Comparison of ENCODE assay signal across 23 mouse cellular contexts in the genomic region with DNA sequence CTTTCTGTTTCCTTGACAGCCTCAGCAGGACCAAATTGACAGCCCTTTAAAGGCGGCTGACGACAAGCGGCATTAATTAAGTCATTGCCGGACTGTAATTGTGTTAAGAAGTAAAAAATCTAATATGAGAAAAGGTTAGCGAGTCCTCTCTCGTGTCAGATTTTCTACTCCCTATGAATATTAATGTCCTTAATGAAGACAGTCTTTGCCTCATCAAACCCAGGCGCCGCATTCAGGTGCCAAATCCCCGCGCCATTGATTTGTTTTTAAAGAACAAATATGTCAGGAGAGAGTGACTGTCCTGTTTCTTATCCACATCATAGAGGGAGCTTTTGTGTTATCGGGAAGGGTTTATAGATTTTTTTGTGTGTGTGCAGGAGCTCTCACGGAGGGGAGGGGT.
DNase-seq lines count a peak whose midpoint lies in the region; ATAC-seq lines count a peak whose summit lies in the region.
"Had no signal": no experiment of that assay in that cellular context is flagged by ENCODE, and none has a peak within 500 bp of the region (broad histone marks: within the 10 kb centered on the region; RNA-seq: fewer than 3 reads in every experiment).

No protein-coding gene starts in this region.

- H3K4me3 ChIP-seq in hindbrain, embryonic 13.5 days: no peak overlapping the region
- H3K4me3 ChIP-seq in hindbrain, embryonic 10.5 days: no peak overlapping the region
- peak overlapping the region; percentile 9; the same call in 1 of the 2 replicates for H3K4me3 ChIP-seq in forebrain, embryonic 15.5 days
- H3K4me3 ChIP-seq in hindbrain, embryonic 16.5 days (ENCODE audit: low read length): no peak overlapping the region
- no peak overlapping the region for H3K4me3 ChIP-seq in midbrain, embryonic 16.5 days (ENCODE audit: low read depth, low read length)
- H3K4me3 ChIP-seq: embryonic facial prominence, embryonic 12.5 days; heart, embryonic 10.5 days; kidney, embryonic 15.5 days; limb, embryonic 15.5 days; stomach, embryonic 15.5 days had no signal

- H3K4me2 ChIP-seq in hindbrain, embryonic 13.5 days: peak overlapping the region; percentile 30
- peak overlapping the region; percentile 25 for H3K4me2 ChIP-seq in forebrain, embryonic 15.5 days (replicated peaks)
- H3K4me2 ChIP-seq in hindbrain, embryonic 16.5 days (ENCODE audit: low read length): peak overlapping the region; percentile 4; the same call in 1 of the 2 replicates
- peak overlapping the region; percentile 20 for H3K4me2 ChIP-seq in midbrain, embryonic 16.5 days (ENCODE audit: low read length)
- H3K4me2 ChIP-seq: embryonic facial prominence, embryonic 12.5 days; kidney, embryonic 15.5 days; limb, embryonic 15.5 days; lung, embryonic 14.5 days; stomach, embryonic 15.5 days had no signal

- no peaks in the 10 kb centered on the region for H3K9me3 ChIP-seq in hindbrain, embryonic 13.5 days
- no peaks in the 10 kb centered on the region for H3K9me3 ChIP-seq in hindbrain, embryonic 10.5 days
- no peaks in the 10 kb centered on the region for H3K9me3 ChIP-seq in forebrain, embryonic 15.5 days
- no peaks in the 10 kb centered on the region for H3K9me3 ChIP-seq in hindbrain, embryonic 16.5 days (ENCODE audit: control insufficient read depth, low read length)
- no peaks in the 10 kb centered on the region for H3K9me3 ChIP-seq in midbrain, embryonic 16.5 days (replicated peaks; ENCODE audit: control insufficient read depth, low read length, poor library complexity, severe bottlenecking)
- H3K9me3 ChIP-seq: embryonic facial prominence, embryonic 12.5 days; heart, embryonic 10.5 days; kidney, embryonic 15.5 days; limb, embryonic 15.5 days; stomach, embryonic 15.5 days had no signal

- peak overlapping the region; percentile 74 for H3K27ac ChIP-seq in hindbrain, embryonic 13.5 days
- H3K27ac ChIP-seq in hindbrain, embryonic 10.5 days: no peak overlapping the region
- H3K27ac ChIP-seq in forebrain, embryonic 15.5 days (replicated peaks): no peak overlapping the region
- H3K27ac ChIP-seq in hindbrain, embryonic 16.5 days (ENCODE audit: low read depth, low read length): no peak overlapping the region
- peak overlapping the region; percentile 41; the same call in 1 of the 2 replicates for H3K27ac ChIP-seq in midbrain, embryonic 16.5 days (ENCODE audit: low read length)
- H3K27ac ChIP-seq: embryonic facial prominence, embryonic 12.5 days; heart, embryonic 10.5 days; kidney, embryonic 15.5 days; limb, embryonic 15.5 days; liver, embryonic 14.5 days; stomach, embryonic 15.5 days had no signal

- WGBS in hindbrain, embryonic 13.5 days: 43% methylated on average over 12 of the region's 12 CpGs
- 83% methylated on average over 12 of the region's 12 CpGs for WGBS in hindbrain, embryonic 10.5 days
- 19% methylated on average over 12 of the region's 12 CpGs for WGBS in forebrain, embryonic 15.5 days
- 38% methylated on average over 12 of the region's 12 CpGs for WGBS in hindbrain, embryonic 16.5 days
- 39% methylated on average over 12 of the region's 12 CpGs for WGBS in midbrain, embryonic 16.5 days

- H3K4me1 ChIP-seq in hindbrain, embryonic 13.5 days (replicated peaks): peaks cover 19% of the 10 kb centered on the region
- no peaks in the 10 kb centered on the region; the same call in 1 of the 2 replicates for H3K4me1 ChIP-seq in hindbrain, embryonic 10.5 days (replicated peaks)
- peaks cover 19% of the 10 kb centered on the region for H3K4me1 ChIP-seq in forebrain, embryonic 15.5 days
- no peaks in the 10 kb centered on the region for H3K4me1 ChIP-seq in hindbrain, embryonic 16.5 days (ENCODE audit: control insufficient read depth, insufficient read depth, low read depth, low read length)
- H3K4me1 ChIP-seq in midbrain, embryonic 16.5 days (ENCODE audit: control insufficient read depth, insufficient read depth, low read length): peaks cover 10% of the 10 kb centered on the region
- H3K4me1 ChIP-seq: embryonic facial prominence, embryonic 12.5 days; heart, embryonic 10.5 days; kidney, embryonic 15.5 days; limb, embryonic 15.5 days; stomach, embryonic 15.5 days had no signal

- no peak for ATAC-seq in hindbrain, embryonic 13.5 days (ENCODE audit: low FRiP score)
- no peak for ATAC-seq in forebrain, embryonic 15.5 days (replicated peaks)
- no peak for ATAC-seq in hindbrain, embryonic 16.5 days
- ATAC-seq in midbrain, embryonic 16.5 days: 0 out of 2 replicates have a peak, but pooled peaks have one; percentile 25
- ATAC-seq: intestine, postnatal 0 days had no signal

- peak overlapping the region; percentile 44; the same call in 1 of the 2 replicates for H3K9ac ChIP-seq in hindbrain, embryonic 13.5 days
- no peak overlapping the region for H3K9ac ChIP-seq in forebrain, embryonic 15.5 days (replicated peaks)
- H3K9ac ChIP-seq in hindbrain, embryonic 16.5 days (ENCODE audit: low read depth, low read length): no peak overlapping the region; the same call in 1 of the 2 replicates
- no peak overlapping the region for H3K9ac ChIP-seq in midbrain, embryonic 16.5 days (ENCODE audit: low read depth, low read length)
- H3K9ac ChIP-seq: embryonic facial prominence, embryonic 12.5 days; kidney, embryonic 15.5 days; limb, embryonic 15.5 days; liver, embryonic 14.5 days; lung, embryonic 14.5 days; stomach, embryonic 15.5 days had no signal

- DNase-seq in hindbrain, embryonic 10.5 days (ENCODE audit: low spot score): no peak
- no peak for DNase-seq in urinary bladder, postnatal 10 days (ENCODE audit: low spot score)
- no peak for DNase-seq in layer of hippocampus, postnatal 14 days (ENCODE audit: low spot score in 2 of 2)
- no peak for DNase-seq in heart, postnatal 4 days
- DNase-seq: adrenal gland, adult 2 months; B cell, adult 2 months; cerebellum, adult 18-20 months; cerebellum, postnatal 25 days; kidney, postnatal 36 days; lung, embryonic 14.5 days had no signal

- no peaks in the 10 kb centered on the region for H3K36me3 ChIP-seq in hindbrain, embryonic 13.5 days
- no peaks in the 10 kb centered on the region for H3K36me3 ChIP-seq in hindbrain, embryonic 10.5 days
- H3K36me3 ChIP-seq in forebrain, embryonic 15.5 days: no peaks in the 10 kb centered on the region
- no peaks in the 10 kb centered on the region for H3K36me3 ChIP-seq in hindbrain, embryonic 16.5 days (ENCODE audit: control insufficient read depth, insufficient read depth, low read length)
- no peaks in the 10 kb centered on the region for H3K36me3 ChIP-seq in midbrain, embryonic 16.5 days (ENCODE audit: control insufficient read depth, insufficient read depth, low read length)
- H3K36me3 ChIP-seq: embryonic facial prominence, embryonic 12.5 days; G1E; heart, embryonic 10.5 days; kidney, embryonic 15.5 days; limb, embryonic 15.5 days; stomach, embryonic 15.5 days had no signal

- no peaks in the 10 kb centered on the region for H3K27me3 ChIP-seq in hindbrain, embryonic 13.5 days
- no peaks in the 10 kb centered on the region for H3K27me3 ChIP-seq in hindbrain, embryonic 10.5 days (ENCODE audit: insufficient read depth, poor library complexity, severe bottlenecking)
- H3K27me3 ChIP-seq in forebrain, embryonic 15.5 days: no peaks in the 10 kb centered on the region
- H3K27me3 ChIP-seq in hindbrain, embryonic 16.5 days (replicated peaks; ENCODE audit: control insufficient read depth, insufficient read depth, low read length): no peaks in the 10 kb centered on the region
- H3K27me3 ChIP-seq in midbrain, embryonic 16.5 days (ENCODE audit: control insufficient read depth, insufficient read depth, low read depth, low read length): no peaks in the 10 kb centered on the region
- H3K27me3 ChIP-seq: CH12.LX; embryonic facial prominence, embryonic 12.5 days; kidney, embryonic 15.5 days; limb, embryonic 15.5 days; stomach, embryonic 15.5 days had no signal

Comparison
In these comparisons a context has a peak if more than half of its experiments do, and no peak if none do; other contexts are left out.
1. H3K27ac ChIP-seq: peak in hindbrain, embryonic 13.5 days (single experiment) and midbrain, embryonic 16.5 days (single experiment); none in hindbrain, embryonic 10.5 days (single experiment), forebrain, embryonic 15.5 days (single experiment) and hindbrain, embryonic 16.5 days (single experiment).
2. Peak in every context shown above with its lines, with median percentiles within 50 percentile points of each other: H3K4me2 ChIP-seq.